Mouse (Mus musculus) stomach, adult 2 months (tissue): Measurements from ENCODE around the gene Entr1. TPM values are rescaled to one million over a fixed set of nuclear protein-coding genes. Genes with fewer than 3 reads are reported as not detected.

Experiments used
- polyA plus RNA-seq: library from polyadenylated mRNA; depleted of rRNA; stranded (reverse); fragments of >200 nt; gene quantifications from 2 replicates; pipeline ENCODE4 v1.2.3, GENCODE M21; 2012; rRNA removed

Gene Entr1
- 29.6 and 29.9 TPM in 2 replicates for polyA plus RNA-seq

DNA sequence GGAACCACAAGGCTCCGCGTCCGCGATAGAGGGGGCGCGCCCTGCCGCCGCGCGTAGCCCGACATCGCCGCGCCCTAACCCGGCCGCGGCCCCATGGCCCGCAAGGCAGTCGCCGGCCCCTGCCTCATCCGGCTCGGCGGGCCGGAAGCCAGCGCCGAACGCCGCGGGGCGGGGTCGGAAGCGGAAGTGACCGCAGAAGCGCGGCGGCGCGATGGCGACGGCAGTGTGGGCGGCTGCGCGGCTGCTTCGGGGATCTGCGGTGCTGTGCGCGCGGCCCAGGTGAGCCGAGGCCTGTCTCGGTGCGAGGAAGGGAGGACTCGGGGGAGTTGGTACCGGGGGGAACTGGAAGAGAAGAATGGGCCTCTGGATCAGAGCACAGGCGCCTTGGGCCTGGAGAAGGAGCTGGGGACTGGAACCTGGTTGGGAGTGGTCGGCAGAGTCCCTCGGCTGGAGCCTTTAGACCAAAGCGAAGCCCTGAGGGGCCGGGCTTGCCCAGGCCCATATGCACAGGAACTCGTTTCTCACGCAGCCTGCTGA lies at the start of gene Entr1, which contains the start of gene Pmpca:
Entr1 (minus strand) TSS at position 163 of the 537 bp plus-strand sequence.
Pmpca (plus strand) TSS at position 186 of the 537 bp plus-strand sequence.

GRCm38 (mm10) chr2:26408515-26409356 lies 19.6 kb upstream of the Entr1 start, which contains the start of gene Inpp5e:
Gene Inpp5e, minus strand, starts transcription at chr2:26409203.

GRCm38 (mm10) chr2:26380131-26380771 lies 8.9 kb downstream of the Entr1 start, which contains the start of gene Snapc4:
Gene Snapc4, minus strand, starts transcription at chr2:26380653.

DNA sequence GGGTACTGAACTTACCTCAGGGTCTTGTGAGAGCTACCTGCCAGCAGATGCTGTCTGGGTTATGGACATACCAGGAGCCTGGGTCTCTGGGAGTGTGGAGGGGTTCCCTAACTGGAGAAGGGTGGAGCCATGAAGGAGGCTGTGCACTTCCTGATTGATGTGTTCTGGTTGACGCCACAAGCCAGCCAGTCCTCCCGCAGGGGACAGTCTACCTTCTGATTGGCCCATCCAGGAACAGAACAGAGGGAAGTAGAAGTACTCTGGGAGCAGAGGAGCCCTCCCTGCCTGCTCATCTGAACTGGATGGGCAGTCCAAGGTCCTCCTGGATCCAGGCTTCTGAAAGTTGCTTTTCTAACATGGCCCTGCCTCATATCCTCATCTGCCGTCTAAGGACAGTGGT lies 28.3 kb downstream of the Entr1 start, which contains the start of gene Card9:
Card9 (minus strand) TSS at position 147 of the 400 bp plus-strand sequence.

GRCm38 (mm10) chr2:26351358-26352290 lies 37.5 kb downstream of the Entr1 start, which contains the start of gene Dnlz:
Gene Dnlz, minus strand, starts transcription at chr2:26352110.

Other genes starting within 250 kb of the Entr1 start
- gene Lhx3, start 181.0 kb downstream of the Entr1 start, polyA plus RNA-seq = 0.11 and 0.25 TPM in 2 replicates
- 7.0 and 9.2 TPM in 2 replicates for gene Qsox2, start 151.8 kb downstream of the Entr1 start, polyA plus RNA-seq
- 0.48 and 0.97 TPM in 2 replicates for gene Ccdc187, start 94.8 kb downstream of the Entr1 start, polyA plus RNA-seq
- gene Gpsm1, start 73.8 kb downstream of the Entr1 start, polyA plus RNA-seq = 11.7 and 17.3 TPM in 2 replicates
- gene Dnlz, start 37.2 kb downstream of the Entr1 start, polyA plus RNA-seq = 15.0 and 20.4 TPM in 2 replicates
- gene Card9, start 28.4 kb downstream of the Entr1 start, polyA plus RNA-seq = 2.2 and 3.2 TPM in 2 replicates
- 18.8 and 20.6 TPM in 2 replicates for gene Snapc4, start 8.7 kb downstream of the Entr1 start, polyA plus RNA-seq
- 11.5 and 16.4 TPM in 2 replicates for gene Pmpca, start within 50 bp of the Entr1 start, polyA plus RNA-seq
- gene Inpp5e, start 19.9 kb upstream of the Entr1 start, polyA plus RNA-seq = 7.3 and 11.0 TPM in 2 replicates
- 37.5 and 46.3 TPM in 2 replicates for gene Sec16a, start 55.9 kb upstream of the Entr1 start, polyA plus RNA-seq
- 10.8 and 17.6 TPM in 2 replicates for gene Notch1, start 127.3 kb upstream of the Entr1 start, polyA plus RNA-seq
- gene Egfl7, start 190.7 kb upstream of the Entr1 start, polyA plus RNA-seq = 132 and 149 TPM in 2 replicates
- not detected in 2 replicates for gene Gm20532, start 197.3 kb upstream of the Entr1 start, polyA plus RNA-seq
- 99.1 and 128 TPM in 2 replicates for gene Agpat2, start 215.1 kb upstream of the Entr1 start, polyA plus RNA-seq
- gene Fam69b, start 239.1 kb upstream of the Entr1 start, polyA plus RNA-seq = 8.1 and 11.9 TPM in 2 replicates